ENCODE assay signal across 16 mouse cellular contexts in the genomic region with DNA sequence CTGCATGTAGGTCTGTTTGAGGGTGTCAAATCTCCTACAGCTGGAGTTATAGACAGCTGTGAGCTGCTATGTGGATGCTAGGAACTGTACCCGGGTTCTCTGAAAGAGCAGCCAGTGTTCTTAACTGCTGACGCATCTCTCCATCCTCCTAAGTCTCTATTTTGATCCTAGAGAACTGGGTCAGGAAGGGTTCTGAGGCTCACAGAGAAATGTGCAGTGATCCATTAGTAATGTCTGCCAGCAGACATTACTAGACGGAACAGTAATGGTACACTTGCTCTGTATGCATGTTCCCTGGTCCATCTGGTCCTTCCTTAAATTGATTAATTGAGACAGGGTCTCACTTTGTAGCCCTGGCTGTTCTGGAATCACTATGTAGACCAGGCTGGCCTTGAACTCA. TPM values are rescaled to one million over a fixed set of nuclear protein-coding genes. Genes with fewer than 3 reads are reported as not detected.
"Had no signal": no experiment of that assay in that cellular context is flagged by ENCODE, and none has a peak within 500 bp of the region (broad histone marks: within the 10 kb centered on the region; RNA-seq: fewer than 3 reads in every experiment).

No protein-coding gene starts in this region.

- H3K4me2 ChIP-seq: neural tube, embryonic 12.5 days; neural tube, embryonic 13.5 days; neural tube, embryonic 15.5 days; stomach, embryonic 15.5 days had no signal

- H3K4me3 ChIP-seq: neural tube, embryonic 12.5 days; neural tube, embryonic 13.5 days; neural tube, embryonic 15.5 days; stomach, embryonic 15.5 days had no signal

- H3K36me3 ChIP-seq: neural tube, embryonic 12.5 days; neural tube, embryonic 13.5 days; neural tube, embryonic 15.5 days; stomach, embryonic 15.5 days had no signal

- H3K9ac ChIP-seq: neural tube, embryonic 12.5 days; neural tube, embryonic 13.5 days; neural tube, embryonic 15.5 days; stomach, embryonic 15.5 days had no signal

- H3K27me3 ChIP-seq: stomach, embryonic 15.5 days had no signal

- H3K9me3 ChIP-seq: neural tube, embryonic 12.5 days; neural tube, embryonic 13.5 days; neural tube, embryonic 15.5 days; stomach, embryonic 15.5 days had no signal

- H3K27ac ChIP-seq: neural tube, embryonic 12.5 days; neural tube, embryonic 13.5 days; neural tube, embryonic 15.5 days; stomach, embryonic 15.5 days; stomach, postnatal 0 days had no signal

- DNase-seq: right cerebral cortex, adult 18-20 months; right cerebral cortex, postnatal 14 days; right cerebral cortex, postnatal 4 days; spleen, adult 18-20 months; thymus, adult 18-20 months; thymus, adult 2 months; thymus, postnatal 14 days; thymus, postnatal 25 days; thymus, postnatal 36 days; thymus, postnatal 4 days had no signal

RNA-seq across cellular contexts. Expression of a gene that starts 4.0 kb away (rescaled TPM):
- total RNA-seq: neutrophil, adult 5-6 weeks had no signal

RNA-seq across cellular contexts. Expression of a gene that starts 35.3 kb away (rescaled TPM):
- total RNA-seq: neutrophil, adult 5-6 weeks had no signal
